In the genomic region with DNA sequence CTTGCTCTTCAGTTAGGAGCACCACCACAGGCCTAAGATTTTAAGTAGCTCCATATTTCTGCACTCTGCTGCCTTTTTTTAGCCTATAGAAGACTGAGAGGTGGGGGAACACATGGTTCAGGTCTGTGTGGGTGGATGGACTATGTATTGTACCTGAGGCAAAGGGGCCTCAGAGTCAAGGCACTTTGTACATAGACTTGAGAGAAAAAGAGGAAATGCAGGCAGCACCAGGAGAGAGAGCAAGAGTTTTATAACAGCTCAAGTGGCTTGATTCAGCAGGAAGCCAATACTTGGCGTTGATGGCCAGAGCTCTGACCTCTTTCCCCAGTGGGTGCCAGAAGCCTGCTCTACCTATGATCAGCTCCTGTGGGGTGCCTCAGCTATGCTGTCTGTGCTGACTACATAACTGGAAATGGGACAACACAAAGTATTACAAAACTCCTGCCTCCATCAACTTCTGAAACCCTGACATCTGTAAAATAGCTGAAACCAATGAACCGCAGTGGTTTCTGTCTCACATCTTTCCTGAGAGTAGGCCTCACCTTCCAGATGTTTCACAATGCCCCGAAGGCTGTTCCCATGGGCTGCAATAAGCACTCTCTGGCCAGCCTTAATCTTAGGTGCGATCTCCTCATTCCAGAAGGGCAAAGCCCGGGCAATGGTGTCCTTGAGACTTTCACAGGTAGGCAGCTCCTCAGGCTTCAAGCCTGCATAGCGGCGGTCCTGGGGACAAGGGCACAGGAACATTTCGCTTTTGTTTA, we compare ENCODE assay signal across 8 mouse cellular contexts. TPM values are rescaled to one million over a fixed set of nuclear protein-coding genes. Genes with fewer than 3 reads are reported as not detected.
DNase-seq lines count a peak whose midpoint lies in the region; ATAC-seq and TF ChIP-seq lines count a peak whose summit lies in the region.

No protein-coding gene starts in this region.

- H3K9ac ChIP-seq in liver, embryonic 16.5 days (ENCODE audit: low read depth, low read length): no peak overlapping the region
- no peak overlapping the region for H3K9ac ChIP-seq in liver, embryonic 12.5 days
- H3K9ac ChIP-seq in embryonic facial prominence, embryonic 14.5 days (ENCODE audit: low read depth, low read length): peak overlapping the region; percentile 28; the same call in 1 of the 2 replicates
- no peak overlapping the region for H3K9ac ChIP-seq in limb, embryonic 15.5 days

- intact Hi-C loops in gastrocnemius, adult 2 months (cut with DNase I): loop anchor here (2.0 kb wide), 1 partner anchor 34 kb away; no protein-coding TSS in a partner anchor

- no peaks in the 10 kb centered on the region for H3K27me3 ChIP-seq in liver, embryonic 16.5 days (ENCODE audit: control insufficient read depth, insufficient read depth, low read depth, low read length)
- H3K27me3 ChIP-seq in liver, embryonic 12.5 days (replicated peaks): no peaks in the 10 kb centered on the region
- no peaks in the 10 kb centered on the region for H3K27me3 ChIP-seq in embryonic facial prominence, embryonic 14.5 days (replicated peaks; ENCODE audit: control insufficient read depth, insufficient read depth, low read length)
- H3K27me3 ChIP-seq in limb, embryonic 15.5 days: no peaks in the 10 kb centered on the region

- WGBS in liver, embryonic 16.5 days (ENCODE audit: insufficient replicate concordance): 55% methylated on average over 8 of the region's 8 CpGs
- WGBS in liver, embryonic 12.5 days (ENCODE audit: insufficient replicate concordance): 60% methylated on average over 8 of the region's 8 CpGs
- 63% methylated on average over 8 of the region's 8 CpGs for WGBS in embryonic facial prominence, embryonic 14.5 days
- WGBS in limb, embryonic 15.5 days: 53% methylated on average over 8 of the region's 8 CpGs

- TF ChIP-seq CTCF in gastrocnemius, adult 2 months (IDR thresholded peaks at IDR 0.05): no peak

- peak; percentile 24; the same call in 1 of the 2 replicates for ATAC-seq in liver, embryonic 16.5 days (ENCODE audit: low read depth)
- ATAC-seq in liver, embryonic 12.5 days: no peak
- no peak for ATAC-seq in embryonic facial prominence, embryonic 14.5 days (ENCODE audit: low read depth)
- ATAC-seq in limb, embryonic 15.5 days (ENCODE audit: insufficient number of reproducible peaks, low FRiP score, low TSS enrichment, low read depth): no peak

- H3K4me2 ChIP-seq in liver, embryonic 16.5 days (ENCODE audit: low read depth, low read length): no peak overlapping the region
- H3K4me2 ChIP-seq in liver, embryonic 12.5 days: no peak overlapping the region
- peak overlapping the region; percentile 21; the same call in 1 of the 2 replicates for H3K4me2 ChIP-seq in embryonic facial prominence, embryonic 14.5 days (ENCODE audit: low read depth, low read length)
- H3K4me2 ChIP-seq in limb, embryonic 15.5 days: no peak overlapping the region

- peaks cover 12% of the 10 kb centered on the region; the same call in 1 of the 2 replicates for H3K36me3 ChIP-seq in liver, embryonic 16.5 days (ENCODE audit: control insufficient read depth, insufficient read depth)
- peaks cover 37% of the 10 kb centered on the region for H3K36me3 ChIP-seq in liver, embryonic 12.5 days
- H3K36me3 ChIP-seq in embryonic facial prominence, embryonic 14.5 days (ENCODE audit: control insufficient read depth, insufficient read depth, low read length): peaks cover 36% of the 10 kb centered on the region
- H3K36me3 ChIP-seq in limb, embryonic 15.5 days: peaks cover 36% of the 10 kb centered on the region

- H3K9me3 ChIP-seq in liver, embryonic 16.5 days (replicated peaks; ENCODE audit: control insufficient read depth, low read length): no peaks in the 10 kb centered on the region
- no peaks in the 10 kb centered on the region for H3K9me3 ChIP-seq in liver, embryonic 12.5 days (replicated peaks)
- no peaks in the 10 kb centered on the region for H3K9me3 ChIP-seq in embryonic facial prominence, embryonic 14.5 days (ENCODE audit: control insufficient read depth, low read length)
- no peaks in the 10 kb centered on the region for H3K9me3 ChIP-seq in limb, embryonic 15.5 days

- H3K4me3 ChIP-seq in gastrocnemius, adult 2 months: peak overlapping the region; percentile 80
- no peak overlapping the region for H3K4me3 ChIP-seq in liver, embryonic 16.5 days (ENCODE audit: low read depth, low read length)
- H3K4me3 ChIP-seq in liver, embryonic 12.5 days: no peak overlapping the region
- H3K4me3 ChIP-seq in embryonic facial prominence, embryonic 14.5 days (ENCODE audit: low read depth, low read length): peak overlapping the region; percentile 10; the same call in 1 of the 2 replicates
- H3K4me3 ChIP-seq in limb, embryonic 15.5 days: peak overlapping the region; percentile 14

- H3K27ac ChIP-seq in gastrocnemius, adult 2 months: peak overlapping the region; percentile 98
- no peak overlapping the region for H3K27ac ChIP-seq in liver, embryonic 16.5 days (ENCODE audit: low read length)
- no peak overlapping the region for H3K27ac ChIP-seq in liver, embryonic 12.5 days
- no peak overlapping the region; the same call in 1 of the 2 replicates for H3K27ac ChIP-seq in embryonic facial prominence, embryonic 14.5 days (replicated peaks; ENCODE audit: low read depth, low read length)
- peak overlapping the region; percentile 65 for H3K27ac ChIP-seq in limb, embryonic 15.5 days

- DNase-seq in gastrocnemius, adult 2 months: peak; percentile 52
- DNase-seq in gastrocnemius, postnatal 4 days (ENCODE audit: low spot score in 2 of 2): no peak
- DNase-seq in embryonic facial prominence, embryonic 14.5 days (ENCODE audit: low spot score): no peak
- no peak for DNase-seq in ovary, postnatal 36 days (ENCODE audit: low spot score)
- DNase-seq in urinary bladder, postnatal 25 days (ENCODE audit: low spot score): no peak

- peaks cover 3% of the 10 kb centered on the region; the same call in 1 of the 2 replicates for H3K4me1 ChIP-seq in liver, embryonic 16.5 days (ENCODE audit: control insufficient read depth, low read depth, low read length)
- peaks cover 23% of the 10 kb centered on the region for H3K4me1 ChIP-seq in liver, embryonic 12.5 days
- H3K4me1 ChIP-seq in embryonic facial prominence, embryonic 14.5 days (ENCODE audit: control insufficient read depth, insufficient read depth, low read length): peaks cover 3% of the 10 kb centered on the region; the same call in 1 of the 2 replicates
- peaks cover 21% of the 10 kb centered on the region for H3K4me1 ChIP-seq in limb, embryonic 15.5 days

RNA-seq across cellular contexts. Expression of gene Pgam2, which starts 0.9 kb away (rescaled TPM):
- total RNA-seq in gastrocnemius, adult 2 months (2021): 1,000 to 10,000 TPM; 2,835 to 2,943 TPM
- 1,000 to 10,000 TPM; 1,561 to 1,711 TPM for total RNA-seq in gastrocnemius, postnatal 4 days (2021)
- 7.7 and 15.3 TPM in 2 replicates for polyA plus RNA-seq in liver, embryonic 16.5 days (2015; fragmentation: Nextera tagmentation; extraction: Ambion mirVana)
- polyA plus RNA-seq in liver, embryonic 12.5 days (2016; fragmentation: Nextera tagmentation; extraction: Ambion mirVana): 1.7 TPM in 2 replicates
- polyA plus RNA-seq in embryonic facial prominence, embryonic 14.5 days (2014; fragmentation: Nextera tagmentation; extraction: Ambion mirVana): 157 and 228 TPM in 2 replicates
- polyA plus RNA-seq in limb, embryonic 15.5 days (2015; fragmentation: Nextera tagmentation; extraction: Ambion mirVana): 68.7 and 217 TPM in 2 replicates

RNA-seq across cellular contexts. Expression of gene Dbnl, which starts 14.3 kb away (rescaled TPM):
- 10 to 100 TPM; 10.7 to 14.0 TPM for total RNA-seq in gastrocnemius, adult 2 months (2021)
- 10 to 100 TPM; 35.0 to 39.3 TPM for total RNA-seq in gastrocnemius, postnatal 4 days (2021)
- 43.5 and 43.9 TPM in 2 replicates for polyA plus RNA-seq in liver, embryonic 16.5 days (2015; fragmentation: Nextera tagmentation; extraction: Ambion mirVana)
- polyA plus RNA-seq in liver, embryonic 12.5 days (2016; fragmentation: Nextera tagmentation; extraction: Ambion mirVana): 71.6 and 72.0 TPM in 2 replicates
- polyA plus RNA-seq in embryonic facial prominence, embryonic 14.5 days (2014; fragmentation: Nextera tagmentation; extraction: Ambion mirVana): 82.5 and 102 TPM in 2 replicates
- polyA plus RNA-seq in limb, embryonic 15.5 days (2015; fragmentation: Nextera tagmentation; extraction: Ambion mirVana): 143 and 152 TPM in 2 replicates

RNA-seq across cellular contexts. Expression of gene Polm, which starts 35.2 kb away (rescaled TPM):
- total RNA-seq in gastrocnemius, adult 2 months (2021): 1 to 10 TPM; 1.7 to 3.1 TPM
- 1 to 10 TPM; 8.4 to 8.9 TPM for total RNA-seq in gastrocnemius, postnatal 4 days (2021)
- 1.9 and 2.0 TPM in 2 replicates for polyA plus RNA-seq in liver, embryonic 16.5 days (2015; fragmentation: Nextera tagmentation; extraction: Ambion mirVana)
- polyA plus RNA-seq in liver, embryonic 12.5 days (2016; fragmentation: Nextera tagmentation; extraction: Ambion mirVana): 2.8 and 2.9 TPM in 2 replicates
- 6.0 and 7.9 TPM in 2 replicates for polyA plus RNA-seq in embryonic facial prominence, embryonic 14.5 days (2014; fragmentation: Nextera tagmentation; extraction: Ambion mirVana)
- polyA plus RNA-seq in limb, embryonic 15.5 days (2015; fragmentation: Nextera tagmentation; extraction: Ambion mirVana): 10.4 and 11.6 TPM in 2 replicates

RNA-seq across cellular contexts. Expression of gene Urgcp, which starts 40.5 kb away (rescaled TPM):
- 10 to 100 TPM; 42.2 to 48.9 TPM for total RNA-seq in gastrocnemius, adult 2 months (2021)
- 10 to 100 TPM; 40.0 to 40.8 TPM for total RNA-seq in gastrocnemius, postnatal 4 days (2021)
- polyA plus RNA-seq in liver, embryonic 16.5 days (2015; fragmentation: Nextera tagmentation; extraction: Ambion mirVana): 8.4 and 9.4 TPM in 2 replicates
- 13.4 and 14.6 TPM in 2 replicates for polyA plus RNA-seq in liver, embryonic 12.5 days (2016; fragmentation: Nextera tagmentation; extraction: Ambion mirVana)
- 22.5 and 25.2 TPM in 2 replicates for polyA plus RNA-seq in embryonic facial prominence, embryonic 14.5 days (2014; fragmentation: Nextera tagmentation; extraction: Ambion mirVana)
- polyA plus RNA-seq in limb, embryonic 15.5 days (2015; fragmentation: Nextera tagmentation; extraction: Ambion mirVana): 28.5 and 29.1 TPM in 2 replicates

RNA-seq across cellular contexts. Expression of gene Aebp1, which starts 59.1 kb away (rescaled TPM):
- 10 to 100 TPM; 52.8 to 72.3 TPM for total RNA-seq in gastrocnemius, adult 2 months (2021)
- 10 to 100 TPM; 60.9 to 68.2 TPM for total RNA-seq in gastrocnemius, postnatal 4 days (2021)
- 8.3 and 9.7 TPM in 2 replicates for polyA plus RNA-seq in liver, embryonic 16.5 days (2015; fragmentation: Nextera tagmentation; extraction: Ambion mirVana)
- 8.5 and 9.6 TPM in 2 replicates for polyA plus RNA-seq in liver, embryonic 12.5 days (2016; fragmentation: Nextera tagmentation; extraction: Ambion mirVana)
- 68.8 and 73.6 TPM in 2 replicates for polyA plus RNA-seq in embryonic facial prominence, embryonic 14.5 days (2014; fragmentation: Nextera tagmentation; extraction: Ambion mirVana)
- polyA plus RNA-seq in limb, embryonic 15.5 days (2015; fragmentation: Nextera tagmentation; extraction: Ambion mirVana): 78.4 and 83.4 TPM in 2 replicates

Comparison
In these comparisons a context has a peak if more than half of its experiments do, and no peak if none do; other contexts are left out.
1. H3K27ac ChIP-seq: peak in gastrocnemius, adult 2 months (single experiment) and limb, embryonic 15.5 days (single experiment); none in liver, embryonic 16.5 days (single experiment), liver, embryonic 12.5 days (single experiment) and embryonic facial prominence, embryonic 14.5 days (single experiment).
2. H3K4me3 ChIP-seq: peak in gastrocnemius, adult 2 months (single experiment), embryonic facial prominence, embryonic 14.5 days (single experiment) and limb, embryonic 15.5 days (single experiment); none in liver, embryonic 16.5 days (single experiment) and liver, embryonic 12.5 days (single experiment).